Mouse (Mus musculus) kidney, embryonic 14.5 days (tissue): Measurements from ENCODE around the gene Tcl1b2. TPM values are rescaled to one million over a fixed set of nuclear protein-coding genes. Genes with fewer than 3 reads are reported as not detected.
"Not testable (repeated sequence)": the region's sequence is repeated elsewhere in the genome, so short reads cannot be mapped to it uniquely, and the experiment has no call there.

ENCODE experiments used
- ATAC-seq: fragments of 200-750 bp; cut with Nextera tagmentation; 2 replicates; pipeline ENCODE4 v1.8.0; 2017; ENCODE audit warnings: moderate number of reproducible peaks, mild to moderate bottlenecking, moderate TSS enrichment, moderate library complexity; ENCODE audit not compliant: low FRiP score, low TSS enrichment
- H3K27ac ChIP-seq: fragments of 300-500 bp; sonication (generic); 2 replicates; pipeline ENCODE4 v1.5.1; 2014; ENCODE audit warnings: low read depth, mild to moderate bottlenecking, low read length, moderate library complexity, mixed read lengths
- H3K27me3 ChIP-seq: fragments of 300-500 bp; sonication (generic); 2 replicates; pipeline ENCODE4 v1.6.1; 2014; ENCODE audit warnings: mild to moderate bottlenecking, low read length; ENCODE audit not compliant: control insufficient read depth, insufficient read depth
- H3K36me3 ChIP-seq: fragments of 300-500 bp; sonication (generic); 2 replicates; pipeline ENCODE4 v1.6.1; 2014; ENCODE audit warnings: low read length, mixed read lengths; ENCODE audit not compliant: control insufficient read depth, insufficient read depth
- H3K4me1 ChIP-seq: fragments of 300-500 bp; sonication (generic); 2 replicates; pipeline ENCODE4 v1.6.1; 2014; ENCODE audit warnings: low read length, mixed read lengths; ENCODE audit not compliant: control insufficient read depth, insufficient read depth
- H3K4me2 ChIP-seq: fragments of 300-500 bp; sonication (generic); replicated peaks from 2 replicates; pipeline ENCODE4 v1.6.1; 2014; ENCODE audit warnings: low read depth, mild to moderate bottlenecking, low read length
- H3K4me3 ChIP-seq: fragments of 300-500 bp; sonication (generic); 2 replicates; pipeline ENCODE4 v1.5.1; 2014; ENCODE audit warnings: mild to moderate bottlenecking, low read length
- H3K9ac ChIP-seq: fragments of 300-500 bp; sonication (generic); 2 replicates; pipeline ENCODE4 v1.6.1; 2014; ENCODE audit warnings: low read depth, mild to moderate bottlenecking, low read length, moderate library complexity
- H3K9me3 ChIP-seq: fragments of 300-500 bp; sonication (generic); 2 replicates; pipeline ENCODE4 v1.6.1; 2016; ENCODE audit warnings: low read length; ENCODE audit not compliant: control insufficient read depth
- WGBS: fragments of 180-500 bp; shearing (Covaris S2); extraction: QIAGEN DNeasy Blood & Tissue Kit; methylation state at CpG from one replicate; pipeline ENCODE4 v1.1.7; 2014; 5-methylcytosine and 5-hydroxymethylcytosine counted together
- polyA plus RNA-seq: library from polyadenylated mRNA; unstranded; fragments of >200 nt; fragmentation: Nextera tagmentation; extraction: Ambion mirVana; gene quantifications from 2 replicates; pipeline ENCODE4 v1.2.1, GENCODE M21; 2014

Tcl1b2 gene
- polyA plus RNA-seq, 1 experiment from 2014 or later, result not detected

DNA sequence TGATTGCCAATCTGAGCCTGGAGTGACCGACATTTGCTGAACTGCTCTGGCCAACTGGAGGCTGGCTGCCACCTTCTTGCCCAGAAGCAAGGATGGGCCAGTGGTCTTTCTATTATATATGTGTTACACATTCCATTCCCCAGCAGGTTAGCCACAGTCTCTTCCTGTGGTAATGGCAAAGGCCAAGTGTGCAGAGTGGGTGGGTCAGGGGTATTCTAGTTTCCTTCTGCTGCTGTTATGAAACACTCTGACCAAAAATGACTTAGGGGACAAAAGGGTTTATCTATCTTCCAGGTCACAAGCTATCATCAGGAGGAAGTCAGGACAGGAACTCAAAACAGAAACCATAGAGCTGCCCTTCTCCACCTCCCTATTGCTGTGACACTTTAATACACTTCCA is 29.2 kb upstream of the Tcl1b2 start:
- no peak for ATAC-seq
- H3K27me3 ChIP-seq, result no peaks in the 10 kb centered on the region
- no peak overlapping the region for H3K4me3 ChIP-seq
- H3K9me3 ChIP-seq, result no peaks in the 10 kb centered on the region
- no peak overlapping the region for H3K27ac ChIP-seq
- WGBS, result 91% methylated on average over 1 of the region's 1 CpGs
- H3K36me3 ChIP-seq, result no peaks in the 10 kb centered on the region
- H3K4me2 ChIP-seq, result no peak overlapping the region
- H3K9ac ChIP-seq, result no peak overlapping the region
- no peaks in the 10 kb centered on the region; the same call in 1 of the 2 replicates for H3K4me1 ChIP-seq

DNA sequence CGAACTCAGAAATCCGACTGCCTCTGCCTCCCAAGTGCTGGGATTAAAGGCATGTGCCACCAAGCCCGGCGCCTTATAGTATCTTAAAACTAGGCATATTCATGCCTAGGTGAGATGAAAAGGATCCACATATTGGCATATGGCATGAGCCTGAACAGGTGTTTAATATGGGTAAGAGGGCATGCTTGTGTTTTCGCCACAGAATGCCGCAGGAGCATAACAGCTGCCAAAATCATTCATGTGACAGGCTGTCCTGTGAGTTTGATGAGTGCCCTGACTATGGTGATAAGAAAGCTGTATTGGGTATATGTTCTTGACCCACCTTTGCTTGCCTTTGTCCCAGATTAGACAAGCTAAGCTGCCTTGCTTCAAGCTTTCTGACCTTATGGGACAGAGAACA is 20.5 kb upstream of the Tcl1b2 start:
- no peaks in the 10 kb centered on the region for H3K9me3 ChIP-seq
- WGBS, result 87% methylated on average over 6 of the region's 6 CpGs

DNA sequence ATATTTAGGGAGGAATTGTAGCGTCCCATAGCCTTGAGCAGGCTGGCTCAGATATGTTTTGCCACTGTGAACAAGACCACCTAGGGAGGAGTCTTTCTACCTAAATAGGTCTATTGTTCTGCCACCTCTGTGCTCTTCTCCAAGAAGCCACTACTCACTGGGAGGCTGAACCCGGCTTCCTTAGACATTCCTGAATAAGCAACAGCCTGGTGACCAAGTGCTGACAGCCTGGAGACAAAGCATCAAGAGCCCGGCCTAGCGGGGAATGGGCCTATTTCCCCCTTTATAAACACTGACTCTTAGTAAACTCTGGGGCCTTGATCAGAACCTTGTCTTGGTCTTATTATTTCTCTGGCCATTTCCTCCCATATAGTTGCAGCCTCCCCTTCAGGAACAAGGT is 19.3 kb upstream of the Tcl1b2 start:
- H3K27ac ChIP-seq, result no peak overlapping the region
- no peaks in the 10 kb centered on the region for H3K4me1 ChIP-seq
- ATAC-seq, result no peak
- H3K9me3 ChIP-seq, result no peaks in the 10 kb centered on the region
- 73% methylated on average over 4 of the region's 4 CpGs for WGBS
- no peak overlapping the region for H3K9ac ChIP-seq
- no peaks in the 10 kb centered on the region for H3K36me3 ChIP-seq
- H3K4me3 ChIP-seq, result no peak overlapping the region
- no peaks in the 10 kb centered on the region for H3K27me3 ChIP-seq
- no peak overlapping the region for H3K4me2 ChIP-seq

More for the DNA sequence above, 20.5 kb upstream of the Tcl1b2 start:
- no peak for ATAC-seq
- Histone ChIP-seq H3K9ac (no peak overlapping the region), H3K4me3 (no peak overlapping the region), H3K36me3 (no peaks in the 10 kb centered on the region), H3K27ac (no peak overlapping the region), H3K4me2 (no peak overlapping the region), H3K27me3 (no peaks in the 10 kb centered on the region), H3K4me1 (no peaks in the 10 kb centered on the region)

DNA sequence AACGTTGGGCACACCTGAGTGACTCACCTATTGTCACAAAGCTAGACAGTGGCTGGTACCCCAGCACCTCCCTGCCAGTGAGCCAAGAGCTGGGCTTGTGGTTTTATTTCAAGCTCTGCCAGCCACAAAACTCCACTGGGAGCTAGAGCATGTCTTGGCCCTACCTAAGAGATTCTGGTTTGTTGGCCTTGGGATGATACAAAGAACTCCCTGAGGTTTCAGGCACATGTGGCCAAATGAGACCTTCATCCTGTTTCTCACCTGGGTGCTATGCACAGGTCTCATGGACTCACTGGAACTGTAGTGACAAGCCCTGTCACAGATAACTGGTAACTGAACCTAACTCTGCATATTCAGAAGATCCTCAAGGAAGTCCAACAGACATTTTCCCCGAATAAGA is 18.2 kb upstream of the Tcl1b2 start:
- H3K9me3 ChIP-seq, result no peaks in the 10 kb centered on the region
- no peaks in the 10 kb centered on the region for H3K27me3 ChIP-seq
- H3K36me3 ChIP-seq, result no peaks in the 10 kb centered on the region
- no peak overlapping the region for H3K4me2 ChIP-seq
- no peak overlapping the region for H3K9ac ChIP-seq
- no peaks in the 10 kb centered on the region for H3K4me1 ChIP-seq
- ATAC-seq, result no peak
- no peak overlapping the region for H3K4me3 ChIP-seq
- WGBS, result 92% methylated on average over 2 of the region's 2 CpGs
- no peak overlapping the region for H3K27ac ChIP-seq

DNA sequence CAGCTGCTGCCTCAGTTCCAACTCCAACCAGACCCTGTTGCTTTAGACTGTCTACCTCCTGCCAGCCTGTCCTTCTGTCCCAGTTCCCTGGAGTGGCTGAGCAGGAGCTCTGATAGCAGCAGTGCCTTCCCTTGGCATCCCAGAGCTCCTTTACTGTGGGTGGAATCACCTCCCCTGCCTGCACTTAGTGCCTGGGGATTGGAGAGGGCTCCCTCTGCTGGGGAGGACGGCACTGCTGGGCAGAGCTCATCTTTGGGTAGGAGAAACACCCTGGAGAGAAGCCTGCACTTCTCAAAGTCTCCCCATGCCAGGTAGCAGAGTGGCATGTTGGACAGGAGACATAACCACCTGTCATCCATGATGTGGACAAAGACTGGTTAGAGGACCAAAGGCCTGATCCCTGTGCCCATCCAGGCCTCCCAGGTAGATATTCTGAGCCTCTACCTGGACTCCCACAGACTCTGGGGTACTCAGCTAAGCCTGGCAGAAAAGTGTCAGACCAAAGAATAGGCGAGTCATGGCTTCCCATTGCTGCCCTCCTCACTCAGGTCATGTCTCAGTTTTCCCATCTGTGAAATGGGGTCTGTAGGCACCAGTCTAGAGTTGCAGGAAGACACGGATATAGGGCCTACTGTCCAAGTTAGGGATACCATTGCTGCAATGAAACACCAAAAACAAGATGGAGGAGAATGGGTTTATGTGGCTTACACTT is 16.2 kb upstream of the Tcl1b2 start:
- not testable (repeated sequence) for H3K36me3 ChIP-seq, H3K27ac ChIP-seq, H3K9ac ChIP-seq, H3K9me3 ChIP-seq, H3K4me1 ChIP-seq, ATAC-seq, H3K27me3 ChIP-seq, H3K4me2 ChIP-seq, H3K4me3 ChIP-seq
- WGBS, result 74% methylated on average over 2 of the region's 3 CpGs

DNA sequence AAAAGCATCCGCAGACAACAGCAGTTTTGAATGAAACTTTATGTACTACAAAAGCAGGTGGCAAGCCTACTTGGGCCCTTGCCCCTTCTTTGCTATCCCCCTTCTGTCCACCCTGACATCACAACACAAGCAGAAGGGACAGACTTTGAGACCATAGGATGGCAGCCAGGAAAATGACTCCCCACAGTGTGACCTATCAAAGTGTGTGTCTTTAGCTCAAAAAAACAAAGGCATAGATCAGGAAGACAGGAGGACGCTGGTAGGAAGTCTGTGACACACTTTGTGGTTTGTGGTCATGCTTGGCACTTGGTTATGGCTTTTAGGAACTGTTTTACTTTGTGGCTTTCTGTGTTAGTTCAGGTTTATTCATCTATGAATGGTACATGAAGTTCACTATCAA is 11.6 kb upstream of the Tcl1b2 start:
- not testable (repeated sequence) for H3K27me3 ChIP-seq, H3K36me3 ChIP-seq, H3K4me2 ChIP-seq, H3K27ac ChIP-seq, H3K4me1 ChIP-seq, ATAC-seq, H3K9ac ChIP-seq, H3K9me3 ChIP-seq, H3K4me3 ChIP-seq
- 61% methylated on average over 2 of the region's 2 CpGs for WGBS

DNA sequence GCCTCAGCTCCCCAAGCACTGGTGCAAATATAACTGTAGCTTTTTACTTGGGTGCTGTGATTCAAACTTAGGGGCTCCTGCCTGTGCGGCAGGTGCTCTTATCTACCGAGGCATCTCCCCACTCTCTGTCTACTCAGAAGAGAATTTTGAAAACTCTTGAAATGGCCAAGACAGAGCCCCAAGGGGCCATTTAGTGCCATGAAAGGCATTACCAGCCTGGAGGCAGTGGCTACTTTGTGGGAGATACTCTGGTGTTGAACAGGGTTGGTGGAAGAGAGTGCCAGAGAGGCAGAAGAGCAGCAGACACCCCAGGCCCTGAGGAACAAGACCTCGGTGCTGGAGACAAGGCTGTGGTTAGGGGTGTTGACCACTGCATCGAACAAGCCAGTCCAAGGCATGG is 11.0 kb upstream of the Tcl1b2 start:
- H3K4me1 ChIP-seq, ATAC-seq, H3K4me3 ChIP-seq, H3K27me3 ChIP-seq, H3K36me3 ChIP-seq, H3K4me2 ChIP-seq, H3K9me3 ChIP-seq, H3K27ac ChIP-seq, H3K9ac ChIP-seq: not testable (repeated sequence)
- 75% methylated on average over 4 of the region's 4 CpGs for WGBS

DNA sequence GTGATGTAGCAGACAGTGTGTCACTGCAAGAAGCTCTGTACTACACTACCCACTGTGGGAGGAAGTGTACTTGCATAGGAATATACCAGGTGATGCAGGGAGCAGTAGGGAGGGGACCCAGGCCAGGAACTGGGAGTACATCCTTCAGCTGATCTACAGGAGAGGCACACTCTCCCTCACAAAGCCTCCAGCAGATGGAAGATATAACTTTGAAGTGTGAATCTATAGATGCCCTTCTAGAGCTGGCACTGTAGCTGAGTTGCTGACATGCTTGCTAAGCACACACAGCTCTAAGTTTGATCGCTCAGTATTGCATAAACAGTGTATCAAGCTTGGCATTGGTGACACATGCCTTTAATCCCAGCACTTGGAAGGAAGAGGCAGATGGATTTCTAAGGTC is 8.1 kb upstream of the Tcl1b2 start:
- H3K27me3 ChIP-seq, H3K4me1 ChIP-seq, H3K4me2 ChIP-seq, ATAC-seq, H3K9ac ChIP-seq, H3K4me3 ChIP-seq, H3K36me3 ChIP-seq, H3K27ac ChIP-seq, H3K9me3 ChIP-seq: not testable (repeated sequence)
- WGBS, result 88% methylated on average over 1 of the region's 1 CpGs

DNA sequence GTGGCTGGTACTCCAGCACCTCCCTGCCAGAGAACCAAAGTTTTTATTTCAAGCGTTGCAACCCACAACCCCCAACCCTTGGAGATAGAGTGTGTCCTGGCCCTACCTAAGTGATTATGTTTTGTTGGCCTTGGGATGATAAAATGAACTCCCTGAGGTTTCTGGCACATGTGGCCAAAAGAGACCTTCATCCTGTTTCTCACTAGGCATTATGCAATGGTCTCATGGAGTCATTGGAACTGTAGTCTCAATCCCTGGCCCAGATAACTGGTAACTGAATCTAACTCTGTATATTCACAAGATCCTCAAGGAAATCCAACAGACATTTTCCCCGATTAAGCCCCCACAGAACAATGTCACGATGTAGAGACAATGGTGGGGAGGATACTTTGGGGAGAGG is 2.7 kb upstream of the Tcl1b2 start:
- no peak overlapping the region for H3K4me3 ChIP-seq
- no peaks in the 10 kb centered on the region for H3K9me3 ChIP-seq
- no peak overlapping the region for H3K4me2 ChIP-seq
- no peaks in the 10 kb centered on the region for H3K27me3 ChIP-seq
- H3K4me1 ChIP-seq, result no peaks in the 10 kb centered on the region
- no peak overlapping the region for H3K9ac ChIP-seq
- ATAC-seq, result no peak
- WGBS, result 89% methylated on average over 3 of the region's 3 CpGs
- no peaks in the 10 kb centered on the region for H3K36me3 ChIP-seq
- H3K27ac ChIP-seq, result no peak overlapping the region
